Mouse (Mus musculus) embryonic facial prominence, embryonic 12.5 days (tissue): ENCODE results near the gene Speg. TPM values are rescaled to one million over a fixed set of nuclear protein-coding genes. Genes with fewer than 3 reads are reported as not detected.

ENCODE experiments used
- ATAC-seq: fragments of 200-750 bp; cut with Nextera tagmentation; 2 replicates; pipeline ENCODE4 v1.8.0; 2017; ENCODE audit not compliant: insufficient number of reproducible peaks, insufficient read depth, low FRiP score, low TSS enrichment
- H3K27ac ChIP-seq: fragments of 300-500 bp; sonication (generic); 2 replicates; pipeline ENCODE4 v1.5.1; 2016; ENCODE audit warnings: mild to moderate bottlenecking
- H3K27me3 ChIP-seq: fragments of 300-500 bp; sonication (generic); 2 replicates; pipeline ENCODE4 v1.6.1; 2016; ENCODE audit warnings: mild to moderate bottlenecking, moderate library complexity
- H3K36me3 ChIP-seq: fragments of 300-500 bp; sonication (generic); 2 replicates; pipeline ENCODE4 v1.6.1; 2016; ENCODE audit warnings: mild to moderate bottlenecking
- H3K4me1 ChIP-seq: fragments of 300-500 bp; sonication (generic); 2 replicates; pipeline ENCODE4 v1.6.1; 2016
- H3K4me2 ChIP-seq: fragments of 300-500 bp; sonication (generic); replicated peaks from 2 replicates; pipeline ENCODE4 v1.6.1; 2016; ENCODE audit warnings: mild to moderate bottlenecking, moderate library complexity
- H3K4me3 ChIP-seq: fragments of 300-500 bp; sonication (generic); 2 replicates; pipeline ENCODE4 v1.5.1; 2016; ENCODE audit warnings: mild to moderate bottlenecking
- H3K9ac ChIP-seq: fragments of 300-500 bp; sonication (generic); 2 replicates; pipeline ENCODE4 v1.6.1; 2016; ENCODE audit warnings: mild to moderate bottlenecking, moderate library complexity
- H3K9me3 ChIP-seq: fragments of 300-500 bp; sonication (generic); 2 replicates; pipeline ENCODE4 v1.6.1; 2016; ENCODE audit warnings: mild to moderate bottlenecking, moderate library complexity
- WGBS: fragments of 180-500 bp; shearing (Covaris S2); methylation state at CpG from one replicate; pipeline ENCODE4 v1.1.7; 2016; 5-methylcytosine and 5-hydroxymethylcytosine counted together
- polyA plus RNA-seq: library from polyadenylated mRNA; unstranded; fragments of >200 nt; fragmentation: Nextera tagmentation; extraction: Ambion mirVana; gene quantifications from 2 replicates; pipeline ENCODE4 v1.2.1, GENCODE M21; 2016

Speg gene
- polyA plus RNA-seq, 1 experiment from 2014 or later = 26.7 TPM

DNA sequence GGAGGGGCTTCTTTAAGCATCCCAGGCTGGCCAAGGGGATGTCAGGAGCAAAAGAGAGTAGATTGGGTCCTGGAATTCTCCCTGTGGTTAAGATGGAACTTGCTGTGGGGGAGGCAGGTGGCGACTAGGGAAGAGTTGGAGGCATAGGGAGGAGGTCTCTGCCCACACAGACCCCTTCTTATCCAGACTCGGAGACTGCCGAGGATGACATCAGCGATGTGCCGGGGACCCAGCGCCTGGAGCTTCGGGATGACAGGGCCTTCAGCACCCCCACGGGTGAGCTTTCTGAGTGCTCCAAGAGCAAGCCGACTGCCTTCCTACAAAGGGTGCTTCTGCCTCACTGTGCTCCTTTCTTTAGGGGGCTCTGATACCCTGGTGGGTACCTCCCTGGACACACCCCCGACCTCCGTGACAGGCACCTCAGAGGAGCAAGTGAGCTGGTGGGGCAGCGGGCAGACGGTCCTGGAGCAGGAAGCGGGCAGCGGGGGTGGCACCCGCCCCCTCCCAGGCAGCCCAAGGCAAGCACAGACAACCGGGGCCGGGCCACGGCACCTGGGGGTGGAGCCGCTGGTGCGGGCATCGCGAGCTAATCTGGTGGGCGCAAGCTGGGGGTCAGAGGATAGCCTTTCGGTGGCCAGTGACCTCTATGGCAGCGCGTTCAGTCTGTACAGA is 9.5 kb downstream of the Speg start:
- Histone ChIP-seq H3K9me3 (no peaks in the 10 kb centered on the region), H3K4me2 (no peak overlapping the region), H3K4me1 (peaks cover 61% of the 10 kb centered on the region), H3K27ac (no peak overlapping the region), H3K4me3 (no peak overlapping the region), H3K27me3 (peaks cover 41% of the 10 kb centered on the region), H3K36me3 (0 out of 2 replicates have a peak, but pooled peaks cover 4% of the 10 kb centered on the region), H3K9ac (no peak overlapping the region)
- WGBS = 85% methylated on average over 27 of the region's 27 CpGs
- ATAC-seq = no peak

DNA sequence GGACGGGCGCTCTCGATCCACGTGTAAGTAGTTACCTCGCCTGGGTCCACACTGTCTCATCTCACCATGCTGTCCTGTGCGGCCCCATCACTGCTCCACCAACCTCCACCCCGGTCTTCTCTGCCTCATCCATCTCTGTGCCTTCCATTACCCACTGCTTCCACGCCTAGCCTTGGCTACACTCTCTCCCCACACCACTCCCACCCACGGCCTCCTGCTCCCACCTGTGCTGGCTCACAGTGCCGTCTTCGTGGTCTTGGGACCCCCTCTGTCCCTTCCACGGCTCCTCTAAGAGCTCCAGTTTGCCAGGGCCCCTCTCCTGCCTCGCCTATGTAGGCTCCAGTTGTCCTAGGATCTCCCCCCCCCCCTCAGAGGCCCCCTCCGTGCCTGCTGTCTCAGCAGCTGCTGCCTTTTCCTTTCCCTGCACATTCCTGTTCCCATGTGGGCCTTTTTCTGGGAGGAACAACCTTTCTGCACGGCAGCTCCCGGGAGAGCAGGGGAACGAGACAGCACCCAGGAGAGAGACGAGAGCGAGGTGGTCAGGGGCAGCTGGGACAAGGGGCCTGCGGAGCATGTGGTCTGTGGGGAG is 10.1 kb downstream of the Speg start:
- peaks cover 57% of the 10 kb centered on the region for H3K4me1 ChIP-seq
- 72% methylated on average over 20 of the region's 20 CpGs for whole genome bisulfite sequencing
- H3K4me3 ChIP-seq = no peak overlapping the region
- H3K27ac ChIP-seq = no peak overlapping the region
- H3K36me3 ChIP-seq = 0 out of 2 replicates have a peak, but pooled peaks cover 4% of the 10 kb centered on the region
- H3K9me3 ChIP-seq = no peaks in the 10 kb centered on the region
- H3K27me3 ChIP-seq = peaks cover 47% of the 10 kb centered on the region
- 0 out of 2 replicates have a peak overlapping the region, but pooled peaks have one; percentile 15 for H3K4me2 ChIP-seq
- H3K9ac ChIP-seq = 0 out of 2 replicates have a peak overlapping the region, but pooled peaks have one; percentile 30
- ATAC-seq = no peak

DNA sequence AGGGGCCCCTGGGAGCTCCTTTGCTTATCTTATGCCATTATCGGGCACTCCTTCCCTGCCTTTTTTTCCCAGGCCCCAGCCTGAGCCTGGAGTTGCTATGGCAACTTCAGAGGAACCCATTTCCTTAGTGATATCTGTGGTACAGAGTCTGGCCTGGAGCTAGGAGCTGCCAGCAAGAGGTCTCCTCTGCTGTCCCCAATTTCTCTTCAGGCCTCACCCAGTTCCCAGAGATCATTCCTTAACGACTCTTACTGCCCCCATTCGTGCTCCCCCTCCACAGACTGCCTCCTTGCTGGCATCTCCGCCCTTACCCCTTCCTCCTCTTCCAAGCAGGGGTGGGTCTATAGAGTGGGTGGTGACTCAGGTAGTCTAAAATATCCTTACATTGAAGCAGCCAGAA is 11.1 kb downstream of the Speg start:
- 47% methylated on average over 4 of the region's 4 CpGs for WGBS
- Histone ChIP-seq H3K27ac (no peak overlapping the region), H3K4me3 (no peak overlapping the region), H3K4me2 (no peak overlapping the region), H3K27me3 (peaks cover 47% of the 10 kb centered on the region), H3K9me3 (no peaks in the 10 kb centered on the region), H3K9ac (no peak overlapping the region), H3K4me1 (peaks cover 53% of the 10 kb centered on the region), H3K36me3 (0 out of 2 replicates have a peak, but pooled peaks cover 10% of the 10 kb centered on the region)
- no peak for ATAC-seq

DNA sequence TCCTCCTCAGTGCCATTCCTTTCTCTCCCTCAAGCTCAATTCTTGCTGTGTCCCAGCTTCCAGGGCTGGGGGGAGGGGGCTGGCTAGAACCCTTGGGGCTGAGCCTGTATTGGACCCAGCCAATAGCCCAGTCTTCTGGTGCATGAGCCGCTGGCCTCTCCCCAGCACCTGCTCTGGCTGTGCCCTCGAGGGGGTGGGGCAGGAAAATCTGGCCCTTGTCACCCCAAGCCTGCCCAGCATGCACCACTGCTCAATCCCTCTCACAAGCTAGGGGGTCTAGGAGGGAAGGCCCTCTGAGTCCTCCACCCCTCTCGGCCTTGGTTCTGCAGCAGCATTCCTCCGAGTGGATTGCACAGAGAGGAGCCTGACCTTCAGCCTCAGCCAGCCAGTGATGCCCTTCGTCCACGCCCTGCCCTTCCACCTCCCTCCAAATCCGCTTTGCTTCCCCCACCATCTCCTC is 12.4 kb downstream of the Speg start:
- Histone ChIP-seq H3K9ac (peak overlapping the region; percentile 52; the same call in 1 of the 2 replicates), H3K4me1 (peaks cover 48% of the 10 kb centered on the region), H3K9me3 (no peaks in the 10 kb centered on the region), H3K27ac (no peak overlapping the region), H3K36me3 (0 out of 2 replicates have a peak, but pooled peaks cover 10% of the 10 kb centered on the region), H3K4me2 (peak overlapping the region; percentile 53), H3K27me3 (peaks cover 47% of the 10 kb centered on the region), H3K4me3 (peak overlapping the region; percentile 34)
- no peak for ATAC-seq
- 17% methylated on average over 7 of the region's 7 CpGs for WGBS

DNA sequence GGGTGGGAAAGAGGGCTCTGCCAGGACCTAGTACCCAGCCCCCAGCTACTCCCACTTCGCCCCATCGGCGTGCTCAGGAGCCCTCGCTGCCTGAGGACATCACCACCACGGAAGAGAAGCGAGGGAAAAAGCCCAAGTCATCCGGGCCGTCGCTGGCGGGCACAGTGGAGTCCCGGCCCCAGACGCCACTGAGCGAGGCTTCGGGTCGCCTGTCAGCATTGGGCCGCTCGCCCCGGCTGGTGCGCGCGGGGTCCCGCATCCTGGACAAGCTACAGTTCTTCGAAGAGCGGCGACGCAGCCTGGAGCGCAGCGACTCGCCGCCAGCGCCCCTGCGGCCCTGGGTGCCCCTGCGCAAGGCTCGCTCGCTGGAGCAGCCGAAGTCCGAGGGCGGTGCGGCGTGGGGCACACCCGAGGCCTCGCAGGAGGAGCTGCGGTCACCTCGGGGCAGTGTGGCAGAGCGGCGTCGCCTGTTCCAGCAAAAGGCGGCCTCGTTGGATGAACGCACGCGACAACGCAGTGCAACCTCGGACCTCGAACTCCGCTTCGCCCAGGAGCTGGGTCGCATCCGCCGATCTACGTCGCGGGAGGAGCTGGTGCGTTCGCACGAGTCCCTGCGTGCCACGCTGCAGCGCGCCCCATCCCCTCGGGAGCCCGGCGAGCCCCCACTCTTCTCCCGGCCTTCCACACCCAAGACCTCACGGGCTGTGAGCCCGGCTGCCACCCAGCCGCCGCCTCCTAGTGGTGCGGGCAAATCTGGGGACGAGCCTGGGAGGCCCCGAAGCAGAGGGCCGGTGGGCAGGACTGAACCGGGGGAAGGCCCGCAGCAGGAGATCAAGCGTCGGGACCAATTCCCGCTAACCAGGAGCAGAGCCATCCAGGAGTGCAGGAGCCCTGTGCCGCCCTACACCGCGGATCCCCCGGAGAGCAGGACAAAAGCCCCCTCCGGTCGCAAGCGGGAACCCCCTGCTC is 13.1 kb downstream of the Speg start:
- Histone ChIP-seq H3K9me3 (no peaks in the 10 kb centered on the region), H3K4me2 (peak overlapping the region; percentile 53), H3K4me3 (peak overlapping the region; percentile 34), H3K4me1 (peaks cover 45% of the 10 kb centered on the region), H3K27me3 (peaks cover 47% of the 10 kb centered on the region), H3K9ac (peak overlapping the region; percentile 52), H3K36me3 (0 out of 2 replicates have a peak, but pooled peaks cover 10% of the 10 kb centered on the region), H3K27ac (no peak overlapping the region)
- 7% methylated on average over 94 of the region's 94 CpGs for WGBS
- ATAC-seq = peak; percentile 30; the same call in 1 of the 2 replicates

DNA sequence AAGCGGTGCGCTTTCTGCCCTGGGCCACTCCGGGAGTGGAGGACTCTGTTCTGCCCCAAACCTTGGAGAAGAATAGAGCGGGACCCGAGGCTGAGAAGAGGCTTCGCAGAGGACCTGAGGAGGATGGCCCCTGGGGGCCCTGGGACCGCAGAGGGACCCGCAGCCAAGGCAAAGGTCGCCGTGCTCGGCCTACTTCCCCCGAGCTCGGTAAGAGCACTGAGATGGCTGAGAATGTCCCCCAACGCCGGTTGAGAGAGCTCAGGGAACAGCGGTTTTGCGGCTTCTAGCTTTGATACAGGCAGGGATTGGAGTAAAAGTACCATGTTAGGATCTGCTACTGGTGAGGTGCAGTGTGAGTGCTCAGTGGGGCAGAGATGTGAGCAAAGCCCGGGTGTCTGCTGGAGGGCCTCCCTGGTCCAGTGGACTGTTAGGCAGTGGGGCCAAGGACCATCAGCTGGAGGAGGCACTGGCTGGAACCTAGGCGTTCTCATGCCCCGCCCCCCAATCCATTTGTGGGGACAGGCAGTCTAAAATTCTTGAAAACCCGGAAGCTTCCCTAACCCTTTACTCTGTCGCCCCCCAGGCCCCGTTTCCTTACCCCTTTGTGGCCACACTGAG is 13.9 kb downstream of the Speg start:
- Histone ChIP-seq H3K4me3 (peak overlapping the region; percentile 34), H3K9me3 (no peaks in the 10 kb centered on the region), H3K27ac (no peak overlapping the region), H3K36me3 (0 out of 2 replicates have a peak, but pooled peaks cover 10% of the 10 kb centered on the region), H3K9ac (peak overlapping the region; percentile 52), H3K4me2 (peak overlapping the region; percentile 53), H3K4me1 (peaks cover 45% of the 10 kb centered on the region), H3K27me3 (peaks cover 47% of the 10 kb centered on the region)
- ATAC-seq = no peak
- WGBS = 26% methylated on average over 23 of the region's 23 CpGs

DNA sequence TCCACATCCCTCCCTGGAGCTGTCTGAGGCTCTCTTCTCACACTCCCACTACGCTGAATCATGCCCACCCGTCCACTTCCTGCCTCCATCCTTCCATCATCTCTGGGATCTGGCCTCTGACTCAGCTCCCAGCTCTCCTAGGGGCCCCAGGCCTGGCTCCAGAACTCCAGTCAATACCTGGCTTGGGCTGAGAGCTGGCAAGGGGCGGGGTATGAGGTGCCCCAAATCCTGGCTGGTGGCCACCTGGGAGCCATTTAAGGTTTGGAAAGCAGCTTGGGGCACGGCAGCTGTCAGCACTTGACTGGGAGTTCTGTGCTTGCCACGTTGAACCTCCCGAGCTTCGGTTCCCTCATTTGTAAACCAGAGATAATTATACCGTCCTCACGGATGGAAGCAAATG is 18.0 kb downstream of the Speg start:
- 0 out of 2 replicates have a peak overlapping the region, but pooled peaks have one; percentile 23 for H3K27ac ChIP-seq
- no peaks in the 10 kb centered on the region for H3K9me3 ChIP-seq
- 0 out of 2 replicates have a peak, but pooled peaks cover 14% of the 10 kb centered on the region for H3K36me3 ChIP-seq
- H3K27me3 ChIP-seq = peaks cover 21% of the 10 kb centered on the region
- H3K4me1 ChIP-seq = peaks cover 15% of the 10 kb centered on the region
- 61% methylated on average over 9 of the region's 9 CpGs for WGBS
- H3K4me3 ChIP-seq = no peak overlapping the region
- H3K9ac ChIP-seq = no peak overlapping the region; the same call in 1 of the 2 replicates
- no peak overlapping the region for H3K4me2 ChIP-seq
- ATAC-seq = no peak

DNA sequence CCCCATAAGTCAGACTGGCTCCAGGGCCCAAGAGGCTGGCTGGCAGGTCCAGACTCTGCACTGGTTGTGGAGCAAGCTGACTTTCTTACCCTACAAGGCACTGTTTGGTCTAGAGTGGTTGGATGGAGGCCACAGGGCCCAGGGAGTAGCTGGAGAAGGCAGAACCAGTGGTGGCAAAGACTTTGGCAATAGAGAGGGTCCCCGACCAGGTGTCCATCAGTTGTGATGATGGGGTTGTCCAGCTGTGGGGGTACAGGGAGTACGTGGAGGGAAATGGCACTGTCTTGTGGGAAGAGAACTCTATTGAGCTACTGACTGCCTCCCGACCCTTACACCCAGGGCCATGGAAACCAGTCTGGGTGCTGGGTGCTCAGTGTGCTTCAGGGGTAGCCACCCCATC is 18.7 kb downstream of the Speg start:
- no peak overlapping the region for H3K4me3 ChIP-seq
- no peak for ATAC-seq
- H3K9me3 ChIP-seq = no peaks in the 10 kb centered on the region
- 0 out of 2 replicates have a peak, but pooled peaks cover 14% of the 10 kb centered on the region for H3K36me3 ChIP-seq
- peaks cover 14% of the 10 kb centered on the region for H3K4me1 ChIP-seq
- no peak overlapping the region for H3K4me2 ChIP-seq
- 93% methylated on average over 3 of the region's 3 CpGs for WGBS
- H3K27ac ChIP-seq = no peak overlapping the region
- peaks cover 14% of the 10 kb centered on the region for H3K27me3 ChIP-seq
- H3K9ac ChIP-seq = peak overlapping the region; percentile 16; the same call in 1 of the 2 replicates

DNA sequence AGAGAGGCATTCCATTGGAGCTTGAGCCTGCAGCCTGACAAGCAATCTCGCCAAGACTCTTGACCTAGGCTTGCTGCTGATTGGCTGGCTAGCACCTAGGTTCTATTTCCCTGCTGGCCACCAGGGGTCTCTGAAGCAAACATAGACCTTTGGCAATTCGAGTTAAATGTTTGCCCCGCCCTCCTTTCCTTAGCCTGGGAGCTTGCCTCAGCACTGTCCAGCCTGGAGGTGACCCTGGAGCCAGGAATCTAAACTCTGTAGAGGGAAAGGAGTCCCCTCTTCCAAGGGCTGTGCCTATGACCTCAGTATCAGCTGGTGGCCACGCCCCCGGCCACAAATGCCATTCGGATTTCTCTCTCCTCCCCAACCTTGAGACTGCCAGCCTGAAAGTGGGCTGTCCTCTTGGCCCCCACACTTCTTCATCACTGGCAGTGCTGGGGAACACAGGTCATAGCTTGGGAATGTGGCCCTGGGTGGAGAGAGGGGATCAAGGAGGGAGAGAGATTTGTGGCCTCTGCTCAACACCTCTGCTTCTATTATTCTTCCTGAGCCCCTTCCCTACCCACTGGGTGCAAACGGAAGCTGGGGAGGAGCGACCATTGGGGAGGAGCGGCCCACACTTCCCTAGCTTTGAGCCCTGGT is 23.8 kb downstream of the Speg start:
- Histone ChIP-seq H3K27me3 (no peaks in the 10 kb centered on the region), H3K4me3 (no peak overlapping the region), H3K9ac (no peak overlapping the region), H3K4me1 (peaks cover 26% of the 10 kb centered on the region), H3K9me3 (no peaks in the 10 kb centered on the region), H3K36me3 (peaks cover 35% of the 10 kb centered on the region), H3K27ac (peak overlapping the region; percentile 67), H3K4me2 (no peak overlapping the region)
- 11% methylated on average over 9 of the region's 9 CpGs for WGBS
- ATAC-seq = no peak; the same call in 1 of the 2 replicates

DNA sequence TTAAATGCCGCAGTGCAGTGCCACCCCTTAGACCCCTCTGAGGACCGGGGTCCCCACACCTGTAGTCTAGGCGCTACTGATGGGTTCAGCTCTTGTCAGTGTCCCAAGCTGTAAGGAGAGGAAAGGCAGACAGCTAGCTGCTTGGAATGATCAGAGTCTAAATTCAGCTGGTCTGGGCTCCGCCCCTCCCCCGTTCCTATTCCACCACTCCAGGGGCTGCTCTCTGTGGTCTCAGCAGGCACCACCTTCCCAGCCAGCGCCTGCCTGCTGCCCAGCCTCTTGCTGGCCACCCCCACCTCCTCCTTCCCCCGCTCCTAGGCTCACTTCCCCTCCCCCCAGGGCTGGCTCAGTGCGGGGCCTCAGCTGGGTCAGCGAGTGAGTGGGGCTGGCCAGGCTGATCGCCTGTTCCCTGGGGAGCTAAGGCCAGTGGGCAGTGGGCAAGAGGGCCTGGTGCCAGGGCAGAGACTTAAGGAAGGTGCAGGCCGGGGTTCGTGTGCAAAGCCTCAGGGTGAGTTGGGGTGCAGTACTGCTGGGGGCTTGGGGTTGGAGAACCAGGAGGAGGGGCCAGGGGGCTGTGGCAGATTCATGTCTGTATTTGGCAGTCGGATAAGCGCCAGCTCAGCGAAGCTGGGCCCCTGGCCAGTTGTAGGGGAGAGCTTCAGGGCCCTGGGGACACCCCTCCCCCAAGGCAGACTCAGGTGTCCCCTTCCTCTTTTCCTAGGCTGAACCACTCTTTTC is 24.8 kb downstream of the Speg start:
- H3K27ac ChIP-seq = peak overlapping the region; percentile 67
- H3K9ac ChIP-seq = peak overlapping the region; percentile 49
- peaks cover 26% of the 10 kb centered on the region for H3K4me1 ChIP-seq
- peak; percentile 74 for ATAC-seq
- 5% methylated on average over 15 of the region's 15 CpGs for WGBS
- H3K9me3 ChIP-seq = no peaks in the 10 kb centered on the region
- peak overlapping the region; percentile 20 for H3K4me3 ChIP-seq
- H3K36me3 ChIP-seq = peaks cover 44% of the 10 kb centered on the region
- peak overlapping the region; percentile 48 for H3K4me2 ChIP-seq
- H3K27me3 ChIP-seq = no peaks in the 10 kb centered on the region
